Mouse (Mus musculus) embryonic facial prominence, embryonic 14.5 days (tissue): ENCODE measurements around the gene Aldh16a1. TPM values are rescaled to one million over a fixed set of nuclear protein-coding genes. Genes with fewer than 3 reads are reported as not detected.
A peak's percentile ranks its signal among the peaks of the same experiment; 100 is the strongest.

Experiments
- ATAC-seq: fragments of 200-750 bp; cut with Nextera tagmentation; 2 replicates; pipeline ENCODE4 v1.8.0; 2017; ENCODE audit warnings: low read depth, moderate number of reproducible peaks, moderate TSS enrichment
- DNase-seq: peaks from one replicate; pipeline ENCODE4 v3.0.0-alpha.2; 2015; ENCODE audit warnings: low spot score
- H3K27ac ChIP-seq: fragments of 300-500 bp; sonication (generic); replicated peaks from 2 replicates; pipeline ENCODE4 v1.5.1; 2014; ENCODE audit warnings: low read depth, mild to moderate bottlenecking, low read length, moderate library complexity
- H3K27me3 ChIP-seq: fragments of 300-500 bp; sonication (generic); replicated peaks from 2 replicates; pipeline ENCODE4 v1.6.1; 2014; ENCODE audit warnings: low read length; ENCODE audit not compliant: control insufficient read depth, insufficient read depth
- H3K36me3 ChIP-seq: fragments of 300-500 bp; sonication (generic); 2 replicates; pipeline ENCODE4 v1.6.1; 2014; ENCODE audit warnings: low read length, mixed read lengths; ENCODE audit not compliant: control insufficient read depth, insufficient read depth
- H3K4me1 ChIP-seq: fragments of 300-500 bp; sonication (generic); 2 replicates; pipeline ENCODE4 v1.6.1; 2014; ENCODE audit warnings: antibody characterized with exemption, low read length; ENCODE audit not compliant: control insufficient read depth, insufficient read depth
- H3K4me2 ChIP-seq: fragments of 300-500 bp; sonication (generic); 2 replicates; pipeline ENCODE4 v1.6.1; 2014; ENCODE audit warnings: low read depth, mild to moderate bottlenecking, low read length, moderate library complexity, mixed read lengths
- H3K4me3 ChIP-seq: fragments of 300-500 bp; sonication (generic); 2 replicates; pipeline ENCODE4 v1.5.1; 2014; ENCODE audit warnings: low read depth, mild to moderate bottlenecking, low read length
- H3K9ac ChIP-seq: fragments of 300-500 bp; sonication (generic); 2 replicates; pipeline ENCODE4 v1.6.1; 2014; ENCODE audit warnings: low read depth, mild to moderate bottlenecking, low read length, moderate library complexity, mixed read lengths
- H3K9me3 ChIP-seq: fragments of 300-500 bp; sonication (generic); 2 replicates; pipeline ENCODE4 v1.6.1; 2016; ENCODE audit warnings: low read length; ENCODE audit not compliant: control insufficient read depth
- WGBS: fragments of 180-500 bp; shearing (Covaris S2); extraction: QIAGEN DNeasy Blood & Tissue Kit; methylation state at CpG from one replicate; pipeline ENCODE4 v1.1.7; 2014; 5-methylcytosine and 5-hydroxymethylcytosine counted together
- polyA plus RNA-seq: library from polyadenylated mRNA; unstranded; fragments of >200 nt; fragmentation: Nextera tagmentation; extraction: Ambion mirVana; gene quantifications from 2 replicates; pipeline ENCODE4 v1.2.1, GENCODE M21; 2014

The Aldh16a1 gene
- polyA plus RNA-seq: 36.8 and 39.4 TPM in 2 replicates

DNA sequence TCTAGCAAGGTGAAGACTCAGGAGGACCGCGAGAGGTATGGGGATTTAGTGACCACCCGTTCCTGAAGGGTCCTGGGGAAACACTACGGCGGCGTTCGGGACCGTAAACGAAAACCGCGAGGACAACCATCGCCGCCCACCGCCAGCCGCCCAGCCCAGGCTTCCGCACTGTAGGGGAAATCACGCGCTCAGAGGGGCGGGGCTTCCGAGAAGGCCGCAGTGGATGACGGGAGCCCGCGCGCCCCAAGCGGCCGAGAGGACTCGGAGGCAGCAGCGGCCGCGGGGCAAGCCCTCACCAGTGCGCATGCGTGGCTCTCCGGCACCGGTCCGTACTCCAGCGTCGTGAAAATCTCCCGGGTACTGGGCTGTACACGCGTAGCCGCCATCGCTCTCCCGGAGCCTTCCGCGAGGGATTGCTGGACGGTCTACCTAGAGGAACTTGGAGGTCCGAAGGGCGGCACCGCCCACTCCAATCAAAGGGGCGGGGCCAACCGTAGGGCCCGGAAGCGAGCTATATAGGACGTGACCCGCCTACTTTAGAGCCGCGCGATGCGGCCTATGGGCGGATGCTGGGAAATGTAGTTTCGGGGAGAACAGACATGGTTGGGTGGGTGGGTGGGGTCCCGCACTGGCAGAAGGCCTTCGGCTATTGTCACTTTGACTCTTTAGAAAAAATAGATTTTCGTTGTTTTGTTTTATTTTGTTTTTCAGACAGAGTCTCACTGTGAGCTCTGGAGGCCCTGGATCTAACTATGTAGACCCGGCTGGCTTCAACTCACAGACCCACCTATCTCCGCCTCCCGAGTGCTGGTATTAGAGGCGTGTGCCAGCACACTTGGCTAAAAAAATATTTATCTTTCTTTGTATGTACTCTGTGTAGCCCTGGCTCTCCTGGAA is at the start of gene Aldh16a1, which contains the start of gene Pih1d1:
TSS of gene Aldh16a1 (minus strand) at position 489 of the 897 bp plus-strand sequence.
TSS of gene Pih1d1 (plus strand) at position 208 of the 897 bp plus-strand sequence.
- Histone ChIP-seq H3K4me3 (peak within 1 kb of the TSS; percentile 73), H3K4me2 (peak within 1 kb of the TSS; percentile 86), H3K27ac (peak within 1 kb of the TSS; percentile 96), H3K9me3 (no peaks in the 10 kb centered on the region), H3K36me3 (peaks cover 27% of the 10 kb centered on the region; the same call in 1 of the 2 replicates), H3K27me3 (no peaks in the 10 kb centered on the region), H3K9ac (peak within 1 kb of the TSS; percentile 87), H3K4me1 (peaks cover 11% of the 10 kb centered on the region)
- 5% methylated on average over 47 of the region's 69 CpGs for WGBS
- peak; percentile 98 for DNase-seq
- peak; percentile 97 for ATAC-seq

DNA sequence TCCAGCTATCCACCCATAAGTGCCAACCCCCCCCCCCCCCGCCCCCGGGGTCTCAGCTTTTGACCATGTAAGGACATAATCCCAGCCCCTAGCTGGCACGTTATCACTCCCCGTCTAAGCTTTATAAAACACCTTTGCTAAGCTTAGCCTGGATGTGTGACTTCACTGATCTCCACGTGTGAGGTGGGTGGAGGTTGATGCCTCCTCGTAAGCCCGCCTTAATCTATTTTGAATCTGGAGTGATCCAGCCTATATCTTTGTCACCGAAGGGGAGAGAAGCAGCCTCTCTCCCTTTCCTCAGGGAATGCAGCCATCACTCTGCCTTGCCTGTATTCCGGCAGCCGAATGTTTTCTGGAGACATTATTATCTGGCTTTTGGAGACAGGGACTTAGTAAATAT is 48.3 kb upstream of the Aldh16a1 start:
- Histone ChIP-seq H3K9ac (no peak overlapping the region), H3K9me3 (no peaks in the 10 kb centered on the region), H3K4me3 (no peak overlapping the region), H3K27ac (no peak overlapping the region), H3K27me3 (no peaks in the 10 kb centered on the region), H3K36me3 (no peaks in the 10 kb centered on the region), H3K4me1 (no peaks in the 10 kb centered on the region), H3K4me2 (no peak overlapping the region)
- no peak for ATAC-seq
- 55% methylated on average over 10 of the region's 10 CpGs for WGBS
- DNase-seq: no peak

DNA sequence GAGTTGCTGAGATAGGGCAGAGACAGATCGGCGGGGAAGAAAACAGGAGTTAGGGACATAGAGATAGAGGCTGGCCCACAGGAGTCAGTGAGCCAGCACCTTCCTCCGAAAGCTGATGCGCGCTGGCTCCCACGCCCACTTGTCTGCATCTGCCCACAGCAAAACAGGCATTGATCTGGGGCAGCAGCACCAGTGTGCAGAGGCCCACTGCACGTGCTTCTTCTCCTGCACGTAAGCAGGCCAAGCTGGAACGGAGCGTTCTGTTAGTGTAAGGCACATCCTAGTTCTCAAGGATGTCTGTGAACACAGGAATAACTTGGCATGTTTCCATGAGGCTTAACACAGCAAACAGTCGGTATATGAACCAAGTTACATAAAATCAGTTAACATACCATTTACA is 44.6 kb upstream of the Aldh16a1 start:
- Histone ChIP-seq H3K9me3 (no peaks in the 10 kb centered on the region), H3K4me3 (no peak overlapping the region), H3K27ac (no peak overlapping the region), H3K9ac (0 out of 2 replicates have a peak overlapping the region, but pooled peaks have one; percentile 19), H3K27me3 (no peaks in the 10 kb centered on the region), H3K4me1 (no peaks in the 10 kb centered on the region), H3K36me3 (no peaks in the 10 kb centered on the region), H3K4me2 (no peak overlapping the region)
- DNase-seq (no peak), ATAC-seq (no peak)
- WGBS: 78% methylated on average over 11 of the region's 11 CpGs

DNA sequence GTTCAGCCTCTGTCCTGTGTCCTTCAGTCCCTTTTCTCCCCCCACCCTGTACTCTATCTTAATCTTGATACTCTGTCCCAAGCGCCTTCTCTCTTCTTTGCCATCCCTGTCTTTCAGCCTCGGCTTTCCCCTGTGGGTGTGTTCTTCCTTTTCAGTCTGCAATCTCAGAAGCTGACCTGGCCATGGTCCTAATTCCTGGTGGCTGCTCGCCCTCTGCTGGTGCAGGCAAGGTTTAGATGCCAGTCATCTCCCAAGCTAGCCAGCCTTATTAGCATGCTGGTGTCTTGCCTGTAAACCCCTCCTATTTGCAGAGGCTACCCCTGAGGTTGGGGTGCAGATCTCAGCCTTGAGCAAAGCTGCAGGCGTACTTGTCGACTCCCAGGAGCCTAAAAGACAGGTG is 44.1 kb upstream of the Aldh16a1 start:
- H3K4me1 ChIP-seq: no peaks in the 10 kb centered on the region
- peak; percentile 87 for DNase-seq
- 13% methylated on average over 5 of the region's 5 CpGs for WGBS
- no peak overlapping the region for H3K4me2 ChIP-seq
- no peak overlapping the region for H3K27ac ChIP-seq
- ATAC-seq: peak; percentile 56; the same call in 1 of the 2 replicates
- no peaks in the 10 kb centered on the region for H3K9me3 ChIP-seq
- no peaks in the 10 kb centered on the region for H3K27me3 ChIP-seq
- H3K9ac ChIP-seq: 0 out of 2 replicates have a peak overlapping the region, but pooled peaks have one; percentile 19
- H3K36me3 ChIP-seq: no peaks in the 10 kb centered on the region
- H3K4me3 ChIP-seq: no peak overlapping the region

DNA sequence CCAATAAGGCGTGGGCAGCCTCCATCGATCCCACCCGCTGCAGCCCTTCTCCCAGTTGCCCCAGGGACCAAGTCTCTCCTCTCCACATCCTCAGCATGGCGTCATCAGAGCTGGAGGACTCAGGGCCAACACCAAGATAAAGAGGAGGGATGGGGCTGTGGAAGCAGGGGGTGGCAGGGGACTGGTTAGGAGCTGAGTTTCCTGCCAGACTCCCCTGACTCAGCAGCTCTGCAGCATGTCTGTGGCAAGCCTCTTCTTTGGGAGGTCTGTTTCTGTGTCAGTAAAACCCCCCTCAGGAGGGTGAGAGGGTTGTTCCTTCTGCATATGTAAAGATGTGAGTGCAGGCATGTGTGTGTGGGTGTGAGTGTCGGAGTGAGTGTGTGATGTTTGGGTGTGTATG is 42.6 kb upstream of the Aldh16a1 start:
- H3K4me2 ChIP-seq: no peak overlapping the region
- no peak overlapping the region for H3K27ac ChIP-seq
- no peaks in the 10 kb centered on the region for H3K27me3 ChIP-seq
- DNase-seq: no peak
- 0 out of 2 replicates have a peak, but pooled peaks cover 3% of the 10 kb centered on the region for H3K4me1 ChIP-seq
- H3K4me3 ChIP-seq: no peak overlapping the region
- ATAC-seq: no peak
- no peaks in the 10 kb centered on the region for H3K9me3 ChIP-seq
- 71% methylated on average over 4 of the region's 5 CpGs for WGBS
- H3K9ac ChIP-seq: peak overlapping the region; percentile 14; the same call in 1 of the 2 replicates
- no peaks in the 10 kb centered on the region for H3K36me3 ChIP-seq

DNA sequence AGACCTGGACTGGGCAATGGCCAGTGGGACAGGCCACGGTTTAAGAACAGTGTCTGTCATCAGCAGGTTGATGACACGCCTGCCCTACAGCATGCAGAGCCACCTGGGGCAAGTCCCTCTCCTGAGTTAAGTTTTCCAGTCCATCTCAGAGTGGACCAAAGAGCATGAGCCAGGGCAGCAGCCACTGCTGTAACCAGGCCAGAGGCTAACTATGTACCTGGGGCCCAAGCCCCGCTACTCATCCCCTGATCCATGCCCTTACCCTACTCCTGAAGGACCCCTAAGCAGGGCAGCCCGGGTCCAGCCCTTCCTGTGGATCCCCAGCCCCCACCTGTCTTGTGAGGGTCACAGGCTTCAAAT is 41.8 kb upstream of the Aldh16a1 start:
- Histone ChIP-seq H3K27ac (no peak overlapping the region), H3K9ac (no peak overlapping the region)
- 73% methylated on average over 4 of the region's 4 CpGs for WGBS

DNA sequence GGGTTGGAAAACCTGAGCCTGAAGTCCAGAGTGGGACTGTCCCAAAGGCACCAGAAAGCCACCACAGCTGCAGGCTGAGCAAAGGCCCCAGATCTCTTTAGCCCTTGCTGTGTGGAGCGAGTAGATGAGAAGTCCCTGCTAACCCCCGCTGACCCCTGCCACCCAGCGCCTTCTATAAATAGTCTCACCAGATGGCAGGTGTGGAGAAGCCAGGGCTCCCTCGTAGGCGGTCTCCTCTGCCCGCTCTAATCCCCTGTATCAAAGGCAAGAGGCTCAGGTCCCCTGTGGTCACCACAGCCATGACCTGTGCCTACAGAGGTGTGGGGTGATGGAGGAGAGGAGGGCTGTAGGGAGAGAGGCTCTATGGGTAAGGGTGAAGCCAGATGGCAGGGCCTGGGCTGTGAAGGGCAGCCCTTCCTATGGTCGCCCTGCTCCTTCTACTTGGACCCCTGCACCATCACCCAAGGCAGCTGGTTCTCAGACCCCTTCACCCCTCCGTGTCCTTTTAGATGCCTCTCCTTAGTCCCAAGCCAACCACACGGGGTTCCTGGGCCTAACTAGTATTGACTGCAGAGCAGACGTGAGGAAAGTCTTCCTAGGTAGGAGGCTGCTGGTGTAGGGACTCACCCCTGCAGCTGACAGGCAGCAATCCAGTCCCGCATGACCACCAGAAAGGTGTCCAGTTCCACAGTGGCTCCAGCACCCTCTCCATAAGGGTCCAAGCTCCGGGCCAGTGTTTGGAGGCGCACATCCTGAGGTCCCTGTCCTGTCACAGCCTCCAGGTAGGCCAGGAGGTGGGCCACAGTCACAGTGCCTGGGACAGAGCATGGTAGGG is 41.2 kb upstream of the Aldh16a1 start:
- Histone ChIP-seq H3K27me3 (no peaks in the 10 kb centered on the region), H3K36me3 (no peaks in the 10 kb centered on the region), H3K9me3 (no peaks in the 10 kb centered on the region), H3K4me1 (peaks cover 8% of the 10 kb centered on the region; the same call in 1 of the 2 replicates), H3K27ac (no peak overlapping the region), H3K4me2 (no peak overlapping the region), H3K4me3 (no peak overlapping the region), H3K9ac (no peak overlapping the region)
- ATAC-seq: no peak
- no peak for DNase-seq
- 55% methylated on average over 13 of the region's 13 CpGs for WGBS

More for the DNA sequence above, 41.8 kb upstream of the Aldh16a1 start:
- ATAC-seq (no peak), DNase-seq (no peak)
- H3K36me3 ChIP-seq: no peaks in the 10 kb centered on the region
- no peaks in the 10 kb centered on the region for H3K27me3 ChIP-seq
- H3K9me3 ChIP-seq: no peaks in the 10 kb centered on the region
- peaks cover 8% of the 10 kb centered on the region; the same call in 1 of the 2 replicates for H3K4me1 ChIP-seq
- no peak overlapping the region for H3K4me2 ChIP-seq
- no peak overlapping the region for H3K4me3 ChIP-seq
